Mouse (Mus musculus): ENCODE data around the gene Smarcad1. TPM values are rescaled to one million over a fixed set of nuclear protein-coding genes. Genes with fewer than 3 reads are reported as not detected.

Smarcad1 gene
- polyA plus RNA-seq, 1 experiment from 2014 or later: 92.6 TPM

- Histone ChIP-seq H3K36me3 (ENCODE audit: control insufficient read depth, insufficient read depth, low read length) (no peaks in the 10 kb centered on the region), H3K27me3 (ENCODE audit: control insufficient read depth, insufficient read depth, low read length) (no peaks in the 10 kb centered on the region), H3K9ac (ENCODE audit: low read length) (no peak overlapping the region), H3K9me3 (ENCODE audit: control insufficient read depth, low read length) (no peaks in the 10 kb centered on the region), H3K4me1 (ENCODE audit: control insufficient read depth, insufficient read depth, low read length) (no peaks in the 10 kb centered on the region), H3K4me3 (ENCODE audit: low read depth, low read length) (no peak overlapping the region), H3K4me2 (ENCODE audit: low read depth) (no peak overlapping the region), H3K27ac (ENCODE audit: low read depth, low read length) (no peak overlapping the region)
- DNase-seq (ENCODE audit: low spot score) (no peak), ATAC-seq (ENCODE audit: insufficient read depth, low FRiP score, low TSS enrichment) (no peak)
- 88% methylated on average over 3 of the region's 3 CpGs for WGBS
Measured at GRCm38 (mm10) chr6:65153570-65153969, 111.2 kb downstream of the Smarcad1 start.

GRCm38 (mm10) chr6:65157042-65157441 lies 114.7 kb downstream of the Smarcad1 start:
- H3K36me3 ChIP-seq (ENCODE audit: control insufficient read depth, insufficient read depth, low read length): no peaks in the 10 kb centered on the region
- no peak overlapping the region for H3K9ac ChIP-seq (ENCODE audit: low read length)
- 91% methylated on average over 4 of the region's 4 CpGs for WGBS
- H3K27me3 ChIP-seq (ENCODE audit: control insufficient read depth, insufficient read depth, low read length): no peaks in the 10 kb centered on the region
- DNase-seq (ENCODE audit: low spot score): no peak
- no peak overlapping the region for H3K4me3 ChIP-seq (ENCODE audit: low read depth, low read length)
- no peaks in the 10 kb centered on the region for H3K4me1 ChIP-seq (ENCODE audit: control insufficient read depth, insufficient read depth, low read length)
- no peaks in the 10 kb centered on the region for H3K9me3 ChIP-seq (ENCODE audit: control insufficient read depth, low read length)
- no peak overlapping the region for H3K4me2 ChIP-seq (ENCODE audit: low read depth)
- ATAC-seq (ENCODE audit: insufficient read depth, low FRiP score, low TSS enrichment): no peak
- no peak overlapping the region for H3K27ac ChIP-seq (ENCODE audit: low read depth, low read length)

GRCm38 (mm10) chr6:65159381-65159942 lies 117.1 kb downstream of the Smarcad1 start:
- 84% methylated on average over 4 of the region's 4 CpGs for WGBS
- Histone ChIP-seq H3K4me3 (ENCODE audit: low read depth, low read length) (no peak overlapping the region), H3K9me3 (ENCODE audit: control insufficient read depth, low read length) (no peaks in the 10 kb centered on the region), H3K36me3 (ENCODE audit: control insufficient read depth, insufficient read depth, low read length) (no peaks in the 10 kb centered on the region), H3K27ac (ENCODE audit: low read depth, low read length) (no peak overlapping the region), H3K9ac (ENCODE audit: low read length) (no peak overlapping the region), H3K4me1 (ENCODE audit: control insufficient read depth, insufficient read depth, low read length) (no peaks in the 10 kb centered on the region), H3K4me2 (ENCODE audit: low read depth) (no peak overlapping the region), H3K27me3 (ENCODE audit: control insufficient read depth, insufficient read depth, low read length) (no peaks in the 10 kb centered on the region)
- no peak for DNase-seq (ENCODE audit: low spot score)
- ATAC-seq (ENCODE audit: insufficient read depth, low FRiP score, low TSS enrichment): no peak

- Histone ChIP-seq H3K36me3 (ENCODE audit: control insufficient read depth, insufficient read depth, low read length) (no peaks in the 10 kb centered on the region), H3K4me2 (ENCODE audit: low read depth) (no peak overlapping the region), H3K4me1 (ENCODE audit: control insufficient read depth, insufficient read depth, low read length) (no peaks in the 10 kb centered on the region), H3K27ac (ENCODE audit: low read depth, low read length) (no peak overlapping the region), H3K4me3 (ENCODE audit: low read depth, low read length) (no peak overlapping the region), H3K9me3 (ENCODE audit: control insufficient read depth, low read length) (no peaks in the 10 kb centered on the region), H3K9ac (ENCODE audit: low read length) (no peak overlapping the region), H3K27me3 (ENCODE audit: control insufficient read depth, insufficient read depth, low read length) (no peaks in the 10 kb centered on the region)
- no peak for ATAC-seq (ENCODE audit: insufficient read depth, low FRiP score, low TSS enrichment)
- 76% methylated on average over 6 of the region's 6 CpGs for WGBS
- DNase-seq (ENCODE audit: low spot score): no peak
Measured at GRCm38 (mm10) chr6:65164137-65164536, 121.8 kb downstream of the Smarcad1 start.

- WGBS: 75% methylated on average over 5 of the region's 5 CpGs
- H3K36me3 ChIP-seq (ENCODE audit: control insufficient read depth, insufficient read depth, low read length): no peaks in the 10 kb centered on the region
- no peak overlapping the region for H3K27ac ChIP-seq (ENCODE audit: low read depth, low read length)
- H3K4me1 ChIP-seq (ENCODE audit: control insufficient read depth, insufficient read depth, low read length): no peaks in the 10 kb centered on the region
- no peak overlapping the region for H3K9ac ChIP-seq (ENCODE audit: low read length)
- DNase-seq (ENCODE audit: low spot score): no peak
- ATAC-seq (ENCODE audit: insufficient read depth, low FRiP score, low TSS enrichment): no peak
- H3K27me3 ChIP-seq (ENCODE audit: control insufficient read depth, insufficient read depth, low read length): no peaks in the 10 kb centered on the region
- H3K9me3 ChIP-seq (ENCODE audit: control insufficient read depth, low read length): no peaks in the 10 kb centered on the region
- H3K4me3 ChIP-seq (ENCODE audit: low read depth, low read length): no peak overlapping the region
- H3K4me2 ChIP-seq (ENCODE audit: low read depth): no peak overlapping the region
Measured at GRCm38 (mm10) chr6:65164977-65165376, 122.6 kb downstream of the Smarcad1 start.

Other genes with a start within 250 kb of the Smarcad1 start
- gene Hpgds, start 102.3 kb downstream of the Smarcad1 start, polyA plus RNA-seq (2014; fragmentation: Nextera tagmentation; extraction: Ambion mirVana): 5.3 and 7.0 TPM in 2 replicates

Measured in neural tube, embryonic 11.5 days (tissue).